Mouse (Mus musculus) liver, postnatal 0 days (tissue): Measurements from ENCODE around the gene Sidt2. TPM values are rescaled to one million over a fixed set of nuclear protein-coding genes. Genes with fewer than 3 reads are reported as not detected.

Experiments
- ATAC-seq: fragments of 200-750 bp; cut with Nextera tagmentation; 2 replicates; pipeline ENCODE4 v1.8.0; 2017; ENCODE audit warnings: mild to moderate bottlenecking, moderate library complexity
- DNase-seq: peaks from one replicate; pipeline ENCODE4 v3.0.0-alpha.2; 2016
- H3K27ac ChIP-seq: fragments of 300-500 bp; sonication (generic); 2 replicates; pipeline ENCODE4 v1.5.1; 2014; ENCODE audit warnings: antibody characterized with exemption, moderate library complexity, mild to moderate bottlenecking, low read depth
- H3K27me3 ChIP-seq: fragments of 300-500 bp; sonication (generic); 2 replicates; pipeline ENCODE4 v1.6.1; 2014; ENCODE audit warnings: low read length, control low read depth, mixed read lengths; ENCODE audit not compliant: insufficient read depth
- H3K36me3 ChIP-seq: fragments of 300-500 bp; sonication (generic); replicated peaks from 2 replicates; pipeline ENCODE4 v1.6.1; 2014; ENCODE audit warnings: mild to moderate bottlenecking, control low read depth, low read length, moderate library complexity, mixed read lengths; ENCODE audit not compliant: insufficient read depth
- H3K4me1 ChIP-seq: fragments of 300-500 bp; sonication (generic); 2 replicates; pipeline ENCODE4 v1.6.1; 2014; ENCODE audit warnings: antibody characterized with exemption, mild to moderate bottlenecking, control low read depth; ENCODE audit not compliant: insufficient read depth
- H3K4me2 ChIP-seq: fragments of 300-500 bp; sonication (generic); 2 replicates; pipeline ENCODE4 v1.6.1; 2014; ENCODE audit warnings: low read depth, mild to moderate bottlenecking, low read length, moderate library complexity, mixed read lengths
- H3K4me3 ChIP-seq: fragments of 300-500 bp; sonication (generic); 2 replicates; pipeline ENCODE4 v1.5.1; 2014; ENCODE audit warnings: low read depth, low read length
- H3K9ac ChIP-seq: fragments of 300-500 bp; sonication (generic); replicated peaks from 2 replicates; pipeline ENCODE4 v1.6.1; 2014; ENCODE audit warnings: mild to moderate bottlenecking, moderate library complexity
- H3K9me3 ChIP-seq: fragments of 300-500 bp; sonication (generic); 2 replicates; pipeline ENCODE4 v1.6.1; 2016; ENCODE audit warnings: mild to moderate bottlenecking, control low read depth, low read length, mixed read lengths
- CTCF ChIP-seq: sonication (generic); IDR thresholded peaks from 2 replicates; pipeline ENCODE4 v1.5.1; 2016; ENCODE audit warnings: antibody characterized with exemption, low read depth
- EP300 ChIP-seq: IDR thresholded peaks from 2 replicates; pipeline ENCODE4 v1.6.1; 2016; ENCODE audit warnings: antibody characterized with exemption, low read depth, mild to moderate bottlenecking
- WGBS: fragments of 180-500 bp; shearing (Covaris S2); extraction: QIAGEN DNeasy Blood & Tissue Kit; methylation state at CpG from one replicate; pipeline ENCODE4 v1.1.7; 2014; ENCODE audit not compliant: insufficient replicate concordance; 5-methylcytosine and 5-hydroxymethylcytosine counted together
- polyA plus RNA-seq: library from polyadenylated mRNA; unstranded; fragments of >200 nt; fragmentation: Nextera tagmentation; extraction: Ambion mirVana; gene quantifications from 2 replicates; pipeline ENCODE4 v1.2.1, GENCODE M21; 2015

Gene Sidt2
- polyA plus RNA-seq, 1 experiment from 2014 or later: 23.6 TPM

DNA sequence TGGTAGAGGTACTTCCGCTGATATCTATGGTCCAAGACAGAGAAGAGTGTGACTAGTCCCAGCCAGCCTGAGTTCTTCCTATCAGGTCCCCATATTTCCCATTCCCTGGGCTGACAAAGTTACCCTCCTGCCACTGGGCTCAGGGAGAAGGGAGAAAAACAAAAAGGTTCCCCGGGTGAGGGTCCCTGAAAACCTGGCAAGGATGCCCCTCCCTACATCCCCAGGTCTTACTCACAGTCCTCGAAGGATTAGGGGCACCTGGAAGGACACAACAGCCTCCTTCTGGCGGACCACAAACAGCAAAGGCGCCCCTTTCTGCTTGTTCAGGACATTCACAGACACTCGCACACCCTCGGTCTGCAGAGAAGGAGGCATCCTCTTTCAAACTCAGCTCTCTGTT, 2.2 kb downstream of the Sidt2 start:
- Histone ChIP-seq H3K9ac (no peak overlapping the region), H3K4me3 (peak overlapping the region; percentile 79; the same call in 1 of the 2 replicates), H3K27me3 (no peaks in the 10 kb centered on the region), H3K4me1 (peaks cover 19% of the 10 kb centered on the region), H3K4me2 (peak overlapping the region; percentile 84), H3K36me3 (peaks cover 39% of the 10 kb centered on the region), H3K9me3 (no peaks in the 10 kb centered on the region), H3K27ac (no peak overlapping the region)
- WGBS: 79% methylated on average over 7 of the region's 7 CpGs
- no peak for ATAC-seq
- TF ChIP-seq CTCF: no peak
- TF ChIP-seq EP300: no peak
- no peak for DNase-seq

DNA sequence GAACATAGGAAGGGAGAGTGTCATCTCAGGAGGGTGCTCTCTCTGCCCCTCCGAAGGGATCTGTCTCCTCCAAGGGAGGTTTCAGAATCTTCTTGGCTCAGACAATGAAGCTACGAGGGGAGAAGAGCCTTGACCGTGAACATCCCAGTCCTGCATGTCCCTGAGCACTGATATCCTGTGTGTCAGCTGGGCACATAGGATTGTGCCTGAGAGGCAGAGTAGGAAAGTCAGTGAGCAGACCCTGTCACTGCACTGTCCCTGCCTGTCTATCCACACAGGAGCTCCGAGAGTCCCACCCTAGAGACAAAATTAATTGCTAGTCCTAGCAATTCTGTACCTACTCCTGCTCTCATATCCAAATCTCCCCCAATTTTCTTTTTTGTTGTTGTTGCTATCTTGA, 3.0 kb downstream of the Sidt2 start:
- Histone ChIP-seq H3K27me3 (no peaks in the 10 kb centered on the region), H3K36me3 (peaks cover 44% of the 10 kb centered on the region), H3K27ac (no peak overlapping the region), H3K9ac (no peak overlapping the region), H3K4me1 (peaks cover 19% of the 10 kb centered on the region), H3K4me2 (no peak overlapping the region), H3K4me3 (no peak overlapping the region), H3K9me3 (no peaks in the 10 kb centered on the region)
- TF ChIP-seq CTCF (no peak), EP300 (no peak)
- no peak for DNase-seq
- no peak for ATAC-seq
- 97% methylated on average over 4 of the region's 4 CpGs for WGBS

DNA sequence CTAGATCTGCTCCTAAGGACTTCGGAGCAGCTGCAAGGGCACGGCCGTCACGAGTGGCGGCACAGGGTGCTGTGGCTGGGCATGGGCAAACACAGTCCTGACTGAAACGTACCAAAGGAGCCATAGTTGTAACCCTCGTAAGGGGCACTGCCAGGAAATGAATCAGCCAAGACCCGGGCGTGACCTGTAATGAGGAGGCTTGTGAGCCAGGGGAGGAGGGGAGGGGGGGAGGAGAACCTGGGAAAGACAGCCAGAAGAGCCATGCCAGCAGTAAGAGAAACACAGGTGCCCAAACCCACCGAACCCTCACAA, 8.2 kb downstream of the Sidt2 start:
- H3K36me3 ChIP-seq: peaks cover 90% of the 10 kb centered on the region
- TF ChIP-seq EP300 (no peak), CTCF (no peak)
- 77% methylated on average over 10 of the region's 10 CpGs for WGBS
- H3K4me1 ChIP-seq: peaks cover 13% of the 10 kb centered on the region
- no peaks in the 10 kb centered on the region for H3K27me3 ChIP-seq
- ATAC-seq: no peak
- H3K27ac ChIP-seq: no peak overlapping the region
- no peak for DNase-seq
- no peak overlapping the region for H3K4me2 ChIP-seq
- no peaks in the 10 kb centered on the region for H3K9me3 ChIP-seq
- H3K9ac ChIP-seq: no peak overlapping the region
- H3K4me3 ChIP-seq: no peak overlapping the region

DNA sequence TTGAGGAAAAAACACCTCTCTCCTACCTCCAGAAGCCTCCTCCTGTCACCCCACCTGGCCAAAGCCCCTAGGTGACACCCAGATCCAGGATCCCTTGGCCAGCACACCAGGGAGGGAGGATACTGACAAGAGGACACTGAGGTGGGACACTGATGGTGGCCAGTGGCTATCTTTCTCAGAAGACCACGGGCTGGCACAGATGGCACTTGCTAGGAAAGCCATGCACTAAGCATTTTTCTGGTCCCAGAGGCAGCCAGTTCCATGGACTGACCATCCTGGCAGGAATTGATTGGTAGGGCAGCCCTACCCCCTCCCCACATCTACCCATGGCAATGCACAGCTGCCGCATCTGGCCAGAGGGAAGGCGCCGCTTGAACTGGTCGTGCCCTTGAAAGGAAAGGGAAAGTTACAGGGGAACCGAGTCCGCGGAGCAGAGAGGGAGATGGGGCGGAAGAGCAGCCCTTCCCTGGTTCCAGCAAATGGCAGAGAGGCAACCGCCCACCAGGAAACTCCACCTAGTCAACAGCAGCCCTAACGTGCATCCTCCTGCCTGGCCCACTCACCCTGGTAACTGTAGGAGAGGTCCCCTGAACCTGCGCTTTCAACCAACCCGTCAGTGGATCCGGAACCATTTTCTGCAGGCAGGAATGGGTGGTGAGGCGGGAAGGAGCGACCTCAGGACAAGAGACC, 8.7 kb downstream of the Sidt2 start:
- H3K4me1 ChIP-seq: peaks cover 16% of the 10 kb centered on the region
- peaks cover 90% of the 10 kb centered on the region for H3K36me3 ChIP-seq
- ATAC-seq: no peak

DNA sequence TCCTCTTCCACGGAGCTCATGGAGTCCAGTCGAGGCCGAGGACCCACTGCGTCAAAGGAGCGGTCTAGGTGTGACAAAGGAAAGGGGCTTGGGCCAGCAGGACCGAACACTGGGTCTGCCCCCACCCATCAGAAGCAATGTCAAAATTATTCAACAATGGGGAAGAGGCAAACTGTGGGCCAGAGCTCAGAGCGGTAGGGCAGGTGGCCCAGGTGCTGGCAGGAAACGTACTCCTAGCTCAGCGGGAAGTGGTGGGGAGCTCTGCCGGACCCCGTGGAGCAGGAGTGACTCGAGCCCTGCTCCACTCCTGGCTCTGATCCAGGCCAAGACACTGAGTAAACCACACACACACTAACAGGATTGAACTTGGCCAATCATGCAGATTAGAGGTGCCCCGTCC, 9.3 kb downstream of the Sidt2 start:
- H3K27ac ChIP-seq: no peak overlapping the region
- 82% methylated on average over 13 of the region's 13 CpGs for WGBS
- H3K4me2 ChIP-seq: no peak overlapping the region
- H3K9me3 ChIP-seq: no peaks in the 10 kb centered on the region
- H3K4me3 ChIP-seq: no peak overlapping the region
- ATAC-seq: no peak
- no peak for DNase-seq
- H3K9ac ChIP-seq: no peak overlapping the region
- peaks cover 91% of the 10 kb centered on the region for H3K36me3 ChIP-seq
- no peaks in the 10 kb centered on the region for H3K27me3 ChIP-seq
- TF ChIP-seq CTCF: no peak
- TF ChIP-seq EP300: no peak
- H3K4me1 ChIP-seq: peaks cover 16% of the 10 kb centered on the region

More for the DNA sequence above, 8.7 kb downstream of the Sidt2 start:
- no peak overlapping the region for H3K4me3 ChIP-seq
- H3K4me2 ChIP-seq: no peak overlapping the region
- H3K27me3 ChIP-seq: no peaks in the 10 kb centered on the region
- no peak overlapping the region for H3K9ac ChIP-seq
- TF ChIP-seq CTCF: no peak
- no peak for TF ChIP-seq EP300
- DNase-seq: no peak
- no peaks in the 10 kb centered on the region for H3K9me3 ChIP-seq
- H3K27ac ChIP-seq: no peak overlapping the region
- 89% methylated on average over 16 of the region's 16 CpGs for WGBS

DNA sequence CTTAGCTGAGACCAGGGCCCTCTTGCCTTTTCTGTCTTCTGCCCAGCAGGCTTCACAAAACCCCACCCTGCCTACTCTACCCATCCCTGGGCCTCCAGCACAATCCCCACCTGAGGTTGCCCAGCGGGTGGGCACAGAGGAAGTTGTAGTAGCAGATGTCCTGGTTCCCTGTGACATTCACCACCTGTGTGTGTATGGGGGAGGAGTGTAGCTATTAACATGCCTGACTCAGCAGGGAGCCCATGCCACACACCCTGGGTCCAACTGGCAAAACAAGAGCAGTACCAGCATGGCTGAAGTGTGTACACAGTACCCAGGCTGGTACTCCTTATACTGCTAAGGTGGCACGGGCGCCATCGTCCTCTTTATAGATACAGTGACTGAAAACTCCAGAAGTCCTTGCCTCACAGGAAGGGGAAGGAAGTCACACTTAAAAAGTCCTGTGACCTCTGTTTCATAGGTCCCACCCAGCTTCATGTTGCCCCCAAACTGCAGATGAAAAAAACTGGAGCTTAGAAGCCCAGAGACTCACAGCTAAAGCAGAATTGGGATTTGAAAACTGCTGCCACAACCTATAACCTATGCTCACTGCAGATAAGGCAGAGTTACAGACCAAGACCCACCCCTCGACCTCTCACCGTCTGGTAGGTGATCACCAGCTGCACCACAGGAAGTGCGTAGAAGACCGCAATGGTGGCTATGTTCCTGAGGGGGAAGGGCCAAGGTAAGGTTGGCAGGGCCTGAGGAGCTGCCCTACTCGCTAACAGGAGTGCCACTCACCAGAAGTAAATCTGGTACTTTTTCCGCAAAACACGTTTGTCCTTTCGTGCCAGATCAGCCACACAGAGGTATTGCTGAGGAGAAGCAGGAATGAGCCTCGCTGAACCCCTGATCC, 10.3 kb downstream of the Sidt2 start:
- no peak overlapping the region for H3K9ac ChIP-seq
- TF ChIP-seq CTCF: no peak
- peaks cover 81% of the 10 kb centered on the region for H3K36me3 ChIP-seq
- H3K9me3 ChIP-seq: no peaks in the 10 kb centered on the region
- 46% methylated on average over 13 of the region's 13 CpGs for WGBS
- ATAC-seq (no peak), DNase-seq (peak; percentile 45)
- H3K27ac ChIP-seq: peak overlapping the region; percentile 48; the same call in 1 of the 2 replicates
- H3K4me3 ChIP-seq: no peak overlapping the region
- no peaks in the 10 kb centered on the region for H3K27me3 ChIP-seq
- peaks cover 16% of the 10 kb centered on the region for H3K4me1 ChIP-seq
- no peak overlapping the region for H3K4me2 ChIP-seq
